Mouse (Mus musculus) brain, embryonic 14.5 days (tissue): ENCODE data around the gene Scfd2.

Experiments used
- CTCF ChIP-seq: fragments of 200-500 bp; IDR thresholded peaks from 2 replicates; pipeline ENCODE4 v1.5.1; 2012; ENCODE audit warnings: inconsistent platforms, mild to moderate bottlenecking, moderate library complexity, borderline replicate concordance; ENCODE audit not compliant: insufficient read depth, insufficient read length; ENCODE audit errors: extremely low read depth
- POLR2A ChIP-seq: fragments of 200-500 bp; IDR thresholded peaks from 2 replicates; pipeline ENCODE4 v1.6.1; 2012; ENCODE audit warnings: mild to moderate bottlenecking, inconsistent platforms, borderline replicate concordance; ENCODE audit not compliant: poor library complexity, insufficient read depth, insufficient read length, severe bottlenecking; ENCODE audit errors: extremely low read depth

DNA sequence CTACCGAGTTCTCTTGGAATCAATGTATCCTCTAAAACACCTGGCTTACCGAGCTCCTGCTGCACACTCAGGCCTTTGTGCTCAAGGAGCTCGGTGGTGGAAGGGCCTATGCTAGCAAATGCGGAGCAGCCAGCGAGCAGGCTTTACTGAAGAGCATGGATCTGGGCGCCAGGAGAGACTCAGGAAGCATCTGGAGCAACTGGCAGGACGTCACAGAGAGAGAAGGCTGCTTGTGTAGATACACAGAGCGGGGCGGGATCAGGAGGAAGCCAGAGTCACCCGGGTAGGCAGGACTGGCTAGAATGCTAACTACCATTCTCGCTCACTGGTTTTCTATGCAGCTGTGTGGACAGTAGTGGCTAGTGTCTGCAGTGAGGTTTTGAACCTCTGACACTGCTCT is 320.2 kb downstream of the Scfd2 start:
- TF ChIP-seq CTCF = no peak
- no peak for TF ChIP-seq POLR2A
